ENCODE assay signal across 11 mouse cellular contexts in the genomic region with DNA sequence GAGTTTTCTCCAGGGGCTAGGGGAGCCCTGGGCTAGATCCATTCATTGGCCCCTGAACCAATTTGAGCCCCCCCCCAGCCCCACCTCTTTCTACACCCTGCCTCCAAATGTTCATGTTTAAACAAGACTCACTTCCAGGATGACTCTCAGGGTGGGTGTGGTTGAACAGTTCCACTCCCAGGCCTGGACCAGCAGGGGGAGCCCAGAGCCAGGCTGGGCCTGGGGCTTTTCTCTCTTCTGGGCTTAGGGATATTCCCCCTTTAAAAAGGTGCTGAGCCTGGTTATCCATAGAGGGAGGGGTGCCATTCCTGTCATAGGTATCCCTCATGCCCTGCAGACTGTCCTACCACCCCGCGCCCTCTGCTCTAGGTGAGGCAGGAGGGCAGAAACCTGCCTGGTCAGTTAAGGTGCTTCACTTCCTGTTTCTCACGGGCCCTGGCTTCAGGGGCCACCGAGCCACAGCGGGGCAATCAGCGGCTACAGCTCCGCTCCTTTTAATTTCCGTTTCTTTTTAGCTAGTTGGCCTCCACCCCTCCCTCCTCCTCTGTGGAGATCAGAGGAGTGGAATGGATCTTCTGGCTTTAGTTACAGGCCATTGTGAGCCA. TPM values are rescaled to one million over a fixed set of nuclear protein-coding genes. Genes with fewer than 3 reads are reported as not detected.
DNase-seq lines count a peak whose midpoint lies in the region; TF ChIP-seq lines count a peak whose summit lies in the region.
"Had no signal": no experiment of that assay in that cellular context is flagged by ENCODE, and none has a peak within 500 bp of the region (broad histone marks: within the 10 kb centered on the region; RNA-seq: fewer than 3 reads in every experiment).

No protein-coding gene starts in this region.

- TF ChIP-seq POLR2A in spleen, adult 2 months (IDR thresholded peaks at IDR 0.05; ENCODE audit: low read depth, low read length) = no peak
- TF ChIP-seq POLR2A in embryonic fibroblast, embryonic 13.5 days (IDR thresholded peaks at IDR 0.05; ENCODE audit: low read depth, low read length) = no peak

- peak; percentile 14 for DNase-seq in gastrocnemius, adult 2 months
- no peak for DNase-seq in gastrocnemius, postnatal 10 days
- no peak for DNase-seq in spleen, adult 2 months (ENCODE audit: low read depth in 1 of 2, low spot score in 2 of 2)
- DNase-seq in spleen, postnatal 14 days (ENCODE audit: low spot score in 2 of 2) = no peak
- DNase-seq in splenic B cell, adult 2 months (ENCODE audit: low read depth, low spot score) = peak; percentile 51
- no peak for DNase-seq in left cerebral cortex, adult 18-20 months (ENCODE audit: low spot score in 2 of 2)
- DNase-seq in heart, embryonic 10.5 days (ENCODE audit: low spot score) = no peak

- H3K4me1 ChIP-seq in spleen, adult 2 months (ENCODE audit: control insufficient read depth, insufficient read depth, insufficient read length) = no peaks in the 10 kb centered on the region; the same call in 1 of the 2 replicates
- 0 out of 2 replicates have a peak, but pooled peaks cover 2% of the 10 kb centered on the region for H3K4me1 ChIP-seq in embryonic fibroblast, embryonic 13.5 days (ENCODE audit: control insufficient read depth, insufficient read depth, low read length)
- peaks cover 43% of the 10 kb centered on the region for H3K4me1 ChIP-seq in heart, embryonic 10.5 days

- WGBS in spleen, adult 2 months = 13% methylated on average over 8 of the region's 8 CpGs
- 33% methylated on average over 8 of the region's 8 CpGs for WGBS in heart, embryonic 10.5 days

- no peak overlapping the region for H3K27ac ChIP-seq in gastrocnemius, adult 2 months
- no peak overlapping the region for H3K27ac ChIP-seq in spleen, adult 2 months (ENCODE audit: insufficient read depth, low read length)
- no peak overlapping the region for H3K27ac ChIP-seq in embryonic fibroblast, embryonic 13.5 days (ENCODE audit: insufficient read depth, low read length)
- H3K27ac ChIP-seq in heart, embryonic 10.5 days = no peak overlapping the region
- H3K27ac ChIP-seq: forebrain, embryonic 15.5 days; limb, embryonic 13.5 days had no signal

- H3K4me3 ChIP-seq in gastrocnemius, adult 2 months = no peak overlapping the region
- no peak overlapping the region for H3K4me3 ChIP-seq in spleen, adult 2 months (ENCODE audit: extremely low read depth, insufficient read depth, insufficient read length)
- no peak overlapping the region for H3K4me3 ChIP-seq in embryonic fibroblast, embryonic 13.5 days (ENCODE audit: insufficient read depth, low read length)
- H3K4me3 ChIP-seq in heart, embryonic 10.5 days = no peak overlapping the region
- H3K4me3 ChIP-seq: forebrain, embryonic 15.5 days; limb, embryonic 13.5 days had no signal

- no peaks in the 10 kb centered on the region for H3K36me3 ChIP-seq in spleen, adult 2 months (ENCODE audit: control insufficient read depth, insufficient read depth, low read length)
- no peaks in the 10 kb centered on the region for H3K36me3 ChIP-seq in splenic B cell, adult 2 months (ENCODE audit: control insufficient read depth, insufficient read depth, low read length, poor library complexity, severe bottlenecking)
- no peaks in the 10 kb centered on the region for H3K36me3 ChIP-seq in heart, embryonic 10.5 days
- H3K36me3 ChIP-seq: forebrain, embryonic 15.5 days; G1E; limb, embryonic 13.5 days had no signal

- no peaks in the 10 kb centered on the region for H3K9me3 ChIP-seq in heart, embryonic 10.5 days
- H3K9me3 ChIP-seq: forebrain, embryonic 15.5 days; G1E; limb, embryonic 13.5 days had no signal

- intact Hi-C loops in gastrocnemius, adult 2 months (cut with DNase I) = no loop called here

- TF ChIP-seq CTCF in gastrocnemius, adult 2 months (IDR thresholded peaks at IDR 0.05) = peak; percentile 33
- TF ChIP-seq CTCF in spleen, adult 2 months (IDR thresholded peaks at IDR 0.05; ENCODE audit: extremely low read depth, insufficient read depth, insufficient read length, insufficient replicate concordance) = peak; percentile 24; the same call in 1 of the 2 replicates
- peak; percentile 37; the same call in 1 of the 2 replicates for TF ChIP-seq CTCF in embryonic fibroblast, embryonic 13.5 days (IDR thresholded peaks at IDR 0.05; ENCODE audit: borderline replicate concordance, insufficient read depth, low read length)

- no peaks in the 10 kb centered on the region for H3K27me3 ChIP-seq in spleen, adult 2 months (ENCODE audit: control insufficient read depth, insufficient read depth, low read length)
- H3K27me3 ChIP-seq in splenic B cell, adult 2 months (ENCODE audit: control insufficient read depth, insufficient read depth, low read length, poor library complexity, severe bottlenecking) = no peaks in the 10 kb centered on the region
- H3K27me3 ChIP-seq in heart, embryonic 10.5 days (ENCODE audit: insufficient read depth, poor library complexity, severe bottlenecking) = peaks cover 93% of the 10 kb centered on the region
- H3K27me3 ChIP-seq: forebrain, embryonic 15.5 days had no signal

RNA-seq across cellular contexts. Expression of gene Rap1gap, which starts 49.6 kb away (rescaled TPM):
- total RNA-seq in gastrocnemius, adult 2 months (2021) = 1 to 10 TPM; 4.4 to 8.6 TPM
- 1 to 10 TPM; 5.3 to 5.6 TPM for total RNA-seq in gastrocnemius, postnatal 10 days (2021)
- polyA plus RNA-seq in spleen, adult 2 months (2012; rRNA removed) = 49.3 and 56.1 TPM in 2 replicates
- polyA plus RNA-seq in embryonic fibroblast, embryonic 13.5 days (2011; ENCODE audit: insufficient read length, low read depth, missing spikeins) = 6.8 and 6.9 TPM in 2 replicates
- 100 to 1,000 TPM; 289 to 307 TPM for total RNA-seq in left cerebral cortex, adult 18-20 months (2021)
- 6.7 and 8.0 TPM in 2 replicates for polyA plus RNA-seq in heart, embryonic 10.5 days (2016; fragmentation: Nextera tagmentation; extraction: Ambion mirVana)
- total RNA-seq: G1E had no signal
- polyA plus RNA-seq: G1E had no signal

Comparison
In these comparisons a context has a peak if more than half of its experiments do, and no peak if none do; other contexts are left out.
1. DNase-seq: peak in gastrocnemius, adult 2 months (single experiment) and splenic B cell, adult 2 months (single experiment); none in gastrocnemius, postnatal 10 days (single experiment), spleen, adult 2 months (0 of 2), spleen, postnatal 14 days (0 of 2), left cerebral cortex, adult 18-20 months (0 of 2) and heart, embryonic 10.5 days (single experiment).
2. RNA of gene Rap1gap, which starts 49.6 kb away (total RNA-seq): 289 to 307 TPM in left cerebral cortex, adult 18-20 months; 4.4 to 8.6 TPM in gastrocnemius, adult 2 months and 5.3 to 5.6 TPM in gastrocnemius, postnatal 10 days; every median in the first group is over 10 times any median in the second.
3. Peak in every context shown above with its lines, with median percentiles within 50 percentile points of each other: CTCF ChIP-seq.